Mouse (Mus musculus): ENCODE data around the gene Ankzf1.
A peak's percentile ranks its signal among the peaks of the same experiment; 100 is the strongest.
"Not testable (repeated sequence)": the region's sequence is repeated elsewhere in the genome, so short reads cannot be mapped to it uniquely, and the experiment has no call there.

Gene Ankzf1

GRCm38 (mm10) chr1:75223532-75223931 is 31.6 kb downstream of the Ankzf1 start:
- DNase-seq (ENCODE audit: low read depth, low spot score) = peak; percentile 27

- DNase-seq (ENCODE audit: low read depth, low spot score) = peak; percentile 44
Measured at GRCm38 (mm10) chr1:75225473-75225872, 33.5 kb downstream of the Ankzf1 start.

- no peak for DNase-seq (ENCODE audit: low read depth, low spot score)
Measured at GRCm38 (mm10) chr1:75226138-75226537, 34.2 kb downstream of the Ankzf1 start.

DNA sequence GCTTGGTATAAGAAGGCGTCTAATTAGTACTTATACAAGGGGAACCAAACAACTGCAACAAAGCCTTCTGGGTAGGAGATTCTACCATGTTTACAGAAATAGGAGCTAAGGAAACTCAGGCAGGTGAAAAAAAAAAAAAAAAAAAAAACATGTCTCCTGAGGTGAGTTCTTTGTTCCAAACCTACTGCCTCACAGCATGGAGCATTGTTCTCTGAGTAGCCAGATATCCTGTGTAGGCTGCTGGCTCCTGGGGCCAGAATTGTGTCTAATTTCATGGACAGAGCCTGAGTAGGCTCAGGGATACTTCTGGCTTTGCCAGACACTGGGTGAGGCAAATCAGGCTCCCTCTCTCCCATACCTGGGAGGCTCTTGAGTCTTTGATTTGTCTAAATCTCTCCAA is 35.7 kb downstream of the Ankzf1 start:
- DNase-seq (ENCODE audit: low read depth, low spot score) = no peak

DNA sequence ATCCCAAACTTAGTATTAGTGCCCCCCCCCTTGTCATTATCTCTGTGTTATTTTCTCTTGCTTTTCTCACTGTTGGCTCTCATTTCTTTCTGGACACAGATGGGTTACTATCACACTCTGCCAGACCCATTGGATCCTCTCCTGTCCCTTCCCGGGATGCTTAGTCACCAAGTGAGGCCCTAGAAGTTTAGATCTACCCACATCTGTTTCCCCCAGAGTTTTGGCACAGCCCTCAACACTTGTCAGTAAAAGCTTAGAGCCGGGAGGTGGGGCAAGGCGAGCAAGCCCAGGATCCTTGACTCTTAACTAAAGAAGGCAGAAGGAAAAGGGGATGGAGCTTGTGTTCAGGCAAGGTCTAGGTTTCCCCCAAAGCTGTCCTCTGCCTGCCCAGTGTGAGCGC is 37.2 kb downstream of the Ankzf1 start:
- no peak for DNase-seq (ENCODE audit: low read depth, low spot score)

DNA sequence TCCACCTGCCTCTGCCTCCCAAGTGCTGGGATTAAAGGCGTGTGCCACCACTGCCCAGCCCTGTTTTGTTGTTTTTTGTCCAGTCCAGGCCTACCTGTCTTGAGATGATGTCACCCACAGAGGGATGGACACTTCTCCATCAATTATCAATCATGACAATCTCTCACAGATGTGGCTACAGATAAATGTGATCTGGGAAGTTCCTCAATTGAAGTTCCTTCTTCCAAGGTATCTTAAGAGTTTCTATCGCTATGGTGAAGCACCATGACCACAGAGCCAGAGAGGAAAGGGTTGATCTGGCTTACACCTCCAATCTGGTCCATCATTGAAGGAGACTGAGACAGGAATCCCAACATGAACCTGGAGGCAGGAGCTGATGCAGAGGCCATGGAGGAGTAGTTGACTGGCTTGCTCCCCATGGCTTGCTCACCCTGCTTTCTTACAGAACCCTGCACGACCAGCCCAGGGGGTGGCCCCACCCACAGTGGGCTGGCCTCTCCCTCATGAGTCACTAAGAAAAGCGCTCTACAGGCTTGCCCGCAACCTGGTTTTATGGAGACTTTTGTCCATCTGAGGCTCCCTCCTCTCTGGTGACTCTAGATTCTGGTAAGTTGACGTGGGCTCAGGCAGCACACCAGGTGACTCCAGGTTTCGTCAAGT is 38.5 kb downstream of the Ankzf1 start:
- no peak for DNase-seq (ENCODE audit: low read depth, low spot score)

- DNase-seq (ENCODE audit: low read depth, low spot score) = no peak
Measured at GRCm38 (mm10) chr1:75231224-75231623, 39.3 kb downstream of the Ankzf1 start.

GRCm38 (mm10) chr1:75231664-75232152 is 39.8 kb downstream of the Ankzf1 start, which contains the start of gene A630095N17Rik:
Gene A630095N17Rik, minus strand, starts transcription at chr1:75232102.
- DNase-seq (ENCODE audit: low read depth, low spot score) = no peak

GRCm38 (mm10) chr1:75232489-75232888 is 40.5 kb downstream of the Ankzf1 start:
- DNase-seq (ENCODE audit: low read depth, low spot score) = not testable (repeated sequence)

DNA sequence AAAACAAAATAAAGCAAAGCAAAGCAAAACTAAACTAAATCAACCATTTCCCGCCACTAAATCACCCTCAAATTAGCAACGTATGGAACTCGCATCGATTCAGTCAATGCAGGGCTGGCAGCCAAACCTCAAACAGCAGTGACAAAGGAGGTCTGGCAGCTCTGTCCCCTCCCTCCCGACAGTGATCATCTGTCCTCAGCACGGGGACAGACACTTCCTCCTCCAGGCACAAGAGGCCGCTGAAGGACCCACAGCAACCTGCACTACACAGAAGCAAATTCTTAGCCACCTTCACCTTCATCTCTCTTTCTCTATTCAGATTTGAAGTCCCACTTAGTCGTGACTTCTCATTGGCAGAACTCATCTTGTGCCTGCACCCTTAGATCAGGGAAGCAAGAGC is 42.7 kb downstream of the Ankzf1 start:
- peak; percentile 83 for DNase-seq (ENCODE audit: low read depth, low spot score)

DNA sequence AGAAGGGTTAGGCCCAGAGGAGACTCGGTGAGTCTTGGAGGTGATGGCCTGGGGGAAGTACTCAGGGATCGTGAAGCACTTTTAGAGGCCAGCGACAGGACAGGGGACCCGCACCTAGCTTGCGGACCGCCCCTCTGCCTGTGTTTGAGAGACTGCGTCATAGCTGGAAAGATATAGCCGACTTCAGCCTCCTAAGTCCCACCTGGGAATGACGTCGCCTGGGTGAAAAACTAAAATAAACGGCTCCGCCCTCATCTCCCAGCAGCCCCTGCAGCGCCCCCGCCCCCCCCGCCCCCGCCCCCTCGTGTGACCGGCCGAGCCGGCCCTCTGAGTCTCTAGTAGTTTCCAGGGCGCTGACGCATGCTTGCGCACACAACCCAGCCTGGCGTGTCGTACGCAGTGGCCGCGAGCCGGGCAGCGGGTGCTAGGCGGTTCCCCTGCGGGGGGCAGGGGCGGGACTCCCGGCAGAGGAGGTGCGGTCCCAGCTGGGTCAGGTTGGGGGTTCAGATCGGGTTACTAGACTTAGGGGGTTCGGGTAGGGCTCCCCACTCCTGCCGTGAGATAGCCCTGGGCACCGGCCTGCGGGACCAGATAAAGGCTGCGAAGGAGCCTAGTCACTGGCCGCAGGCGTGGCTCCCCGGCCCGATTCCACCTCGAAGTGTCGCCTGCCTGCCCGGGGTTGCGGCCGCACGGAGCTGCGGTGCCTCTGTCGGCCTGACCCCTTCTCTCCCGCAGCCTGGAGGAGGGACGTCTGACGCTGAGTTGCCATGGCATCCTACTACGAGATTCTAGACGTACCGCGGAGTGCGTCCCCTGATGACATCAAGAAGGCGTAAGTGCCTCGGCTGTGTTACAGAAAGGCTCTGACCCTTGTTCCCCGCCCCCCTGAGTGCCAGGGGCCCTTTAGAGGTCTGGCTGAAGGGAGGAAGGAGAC is 44.4 kb downstream of the Ankzf1 start, which contains the start of gene Dnajb2:
TSS of gene Dnajb2 (plus strand) at position 290 of the 934 bp plus-strand sequence.
- peak; percentile 89 for DNase-seq (ENCODE audit: low read depth, low spot score)

- DNase-seq (ENCODE audit: low read depth, low spot score) = no peak
Measured at GRCm38 (mm10) chr1:75239591-75239990, 47.6 kb downstream of the Ankzf1 start.

DNA sequence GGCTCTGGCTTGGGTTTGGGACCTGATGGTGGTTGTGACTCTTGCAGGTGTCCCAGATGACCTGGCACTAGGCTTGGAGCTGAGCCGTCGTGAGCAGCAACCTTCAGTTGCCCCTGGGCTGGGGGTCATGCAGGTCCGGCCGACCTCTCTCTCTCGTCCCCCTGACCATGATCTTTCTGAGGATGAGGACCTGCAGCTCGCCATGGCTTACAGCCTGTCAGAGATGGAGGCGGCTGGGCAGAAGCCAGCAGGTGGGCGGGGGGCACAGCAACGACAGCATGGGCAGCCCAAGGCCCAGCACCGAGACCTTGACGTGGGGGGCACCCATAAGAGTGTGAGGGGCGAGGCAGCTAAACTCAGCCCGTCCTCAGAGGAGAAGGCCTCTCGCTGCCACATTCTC is 51.5 kb downstream of the Ankzf1 start:
- no peak for DNase-seq (ENCODE audit: low read depth, low spot score)

- no peak for DNase-seq (ENCODE audit: low read depth, low spot score)
Measured at GRCm38 (mm10) chr1:75244175-75244826, 52.4 kb downstream of the Ankzf1 start.

- DNase-seq (ENCODE audit: low read depth, low spot score) = peak; percentile 55
Measured at GRCm38 (mm10) chr1:75244836-75245235, 52.9 kb downstream of the Ankzf1 start.

DNA sequence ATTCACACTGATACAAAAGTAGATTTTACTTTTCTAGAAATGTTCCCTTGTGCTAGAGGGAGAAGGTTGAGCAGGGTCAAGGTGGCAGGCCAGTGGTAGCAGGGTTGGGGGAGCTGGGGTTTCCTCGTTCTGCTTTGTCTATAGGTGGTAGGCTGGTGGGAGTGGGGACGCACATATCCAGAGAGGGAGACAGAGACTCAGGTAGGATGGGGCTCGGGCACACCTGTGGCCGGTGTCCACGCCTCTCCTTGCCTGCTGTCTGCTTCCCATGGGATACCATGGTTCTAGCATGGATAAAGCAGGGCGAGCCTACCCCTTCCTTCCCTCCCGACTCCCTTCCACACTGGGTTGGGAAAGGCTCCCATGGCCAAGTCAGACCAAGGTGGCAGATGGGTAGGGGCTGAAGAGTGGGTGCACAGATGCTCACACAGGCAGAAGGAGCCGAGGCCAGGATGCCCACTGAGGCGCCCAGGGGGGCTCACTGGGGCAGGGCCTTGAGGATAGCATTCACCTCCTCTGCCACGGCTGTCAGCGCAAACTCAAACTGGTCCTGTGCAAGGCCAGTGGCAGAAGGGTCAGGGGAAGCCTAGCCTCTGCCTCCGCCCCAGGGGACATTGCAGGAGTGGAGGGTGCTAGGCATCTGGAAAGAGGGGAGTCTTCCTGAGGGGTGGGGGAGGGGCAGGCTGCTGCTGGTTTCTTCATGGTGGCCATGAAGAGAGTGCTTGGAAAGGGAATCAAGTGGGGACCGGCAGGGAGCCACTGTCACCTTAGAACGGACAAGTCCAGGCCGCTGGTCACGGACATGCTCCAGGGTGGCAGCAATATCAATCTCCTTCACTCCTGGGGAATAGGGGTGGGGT is 55.4 kb downstream of the Ankzf1 start:
- DNase-seq (ENCODE audit: low read depth, low spot score) = no peak

- peak; percentile 71 for DNase-seq (ENCODE audit: low read depth, low spot score)
Measured at GRCm38 (mm10) chr1:75248041-75248772, 56.3 kb downstream of the Ankzf1 start.

All from CD4-positive helper T cell, adult 2 months (primary cell).